Mouse (Mus musculus): Measurements from ENCODE around the gene Ocm.

DNA sequence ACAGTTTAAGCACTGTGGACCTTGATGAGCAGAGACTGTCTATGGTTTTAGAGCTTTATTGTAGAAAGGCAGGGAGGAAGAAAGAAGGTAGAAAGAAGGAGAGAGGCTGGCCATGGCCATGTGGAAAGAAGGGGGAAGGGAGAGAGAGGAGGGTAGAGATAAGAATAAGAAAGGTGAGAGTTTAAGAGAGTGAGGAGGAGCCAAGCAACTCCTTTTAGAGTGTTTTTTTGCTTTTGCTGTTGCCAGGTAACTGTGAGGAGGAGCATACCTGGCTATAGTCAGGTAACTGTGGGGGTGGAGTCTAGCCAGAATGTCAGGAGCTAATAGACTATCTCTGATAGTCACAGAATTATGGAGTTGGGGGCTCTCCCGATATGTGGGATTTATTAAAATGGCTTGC, 43.6 kb upstream of the Ocm start:
- TF ChIP-seq CTCF (IDR thresholded peaks at IDR 0.05; ENCODE audit: control insufficient read depth, insufficient read depth, insufficient replicate concordance, low read depth, low read length) (no peak), POLR2A (IDR thresholded peaks at IDR 0.05; ENCODE audit: control insufficient read depth, low read depth, low read length) (no peak)

Measured in testis, adult 2 months (tissue).